Mouse (Mus musculus) neural tube, embryonic 13.5 days (tissue): ENCODE data around the gene Hbq1a. TPM values are rescaled to one million over a fixed set of nuclear protein-coding genes. Genes with fewer than 3 reads are reported as not detected.
"Not testable (repeated sequence)": the region's sequence is repeated elsewhere in the genome, so short reads cannot be mapped to it uniquely, and the experiment has no call there.

Experiments used
- ATAC-seq: fragments of 200-750 bp; cut with Nextera tagmentation; 2 replicates; pipeline ENCODE4 v1.8.0; 2017; ENCODE audit warnings: low read depth, mild to moderate bottlenecking, moderate TSS enrichment, moderate library complexity
- H3K27ac ChIP-seq: fragments of 300-500 bp; sonication (generic); replicated peaks from 2 replicates; pipeline ENCODE4 v1.5.1; 2015; ENCODE audit warnings: moderate library complexity, mild to moderate bottlenecking, inconsistent platforms
- H3K27me3 ChIP-seq: fragments of 300-500 bp; sonication (generic); 2 replicates; pipeline ENCODE4 v1.6.1; 2015; ENCODE audit warnings: mild to moderate bottlenecking, inconsistent platforms
- H3K36me3 ChIP-seq: fragments of 300-500 bp; sonication (generic); 2 replicates; pipeline ENCODE4 v1.6.1; 2015; ENCODE audit warnings: mild to moderate bottlenecking, inconsistent platforms
- H3K4me1 ChIP-seq: fragments of 300-500 bp; sonication (generic); replicated peaks from 2 replicates; pipeline ENCODE4 v1.6.1; 2015; ENCODE audit warnings: inconsistent platforms
- H3K4me2 ChIP-seq: fragments of 300-500 bp; sonication (generic); 2 replicates; pipeline ENCODE4 v1.6.1; 2015; ENCODE audit warnings: inconsistent platforms, mild to moderate bottlenecking, moderate library complexity
- H3K4me3 ChIP-seq: fragments of 300-500 bp; sonication (generic); 2 replicates; pipeline ENCODE4 v1.5.1; 2015; ENCODE audit warnings: mild to moderate bottlenecking, inconsistent platforms
- H3K9ac ChIP-seq: fragments of 300-500 bp; sonication (generic); 2 replicates; pipeline ENCODE4 v1.6.1; 2015; ENCODE audit warnings: moderate library complexity, mild to moderate bottlenecking, inconsistent platforms
- H3K9me3 ChIP-seq: fragments of 300-500 bp; sonication (generic); 2 replicates; pipeline ENCODE4 v1.6.1; 2016; ENCODE audit warnings: inconsistent platforms
- WGBS: fragments of 180-500 bp; shearing (Covaris S2); methylation state at CpG from one replicate; pipeline ENCODE4 v1.1.7; 2015; 5-methylcytosine and 5-hydroxymethylcytosine counted together
- polyA plus RNA-seq: library from polyadenylated mRNA; unstranded; fragments of >200 nt; fragmentation: Nextera tagmentation; extraction: Ambion mirVana; gene quantifications from 2 replicates; pipeline ENCODE4 v1.2.1, GENCODE M21; 2015

Gene Hbq1a
- polyA plus RNA-seq, 1 experiment from 2014 or later = 1.4 TPM

DNA sequence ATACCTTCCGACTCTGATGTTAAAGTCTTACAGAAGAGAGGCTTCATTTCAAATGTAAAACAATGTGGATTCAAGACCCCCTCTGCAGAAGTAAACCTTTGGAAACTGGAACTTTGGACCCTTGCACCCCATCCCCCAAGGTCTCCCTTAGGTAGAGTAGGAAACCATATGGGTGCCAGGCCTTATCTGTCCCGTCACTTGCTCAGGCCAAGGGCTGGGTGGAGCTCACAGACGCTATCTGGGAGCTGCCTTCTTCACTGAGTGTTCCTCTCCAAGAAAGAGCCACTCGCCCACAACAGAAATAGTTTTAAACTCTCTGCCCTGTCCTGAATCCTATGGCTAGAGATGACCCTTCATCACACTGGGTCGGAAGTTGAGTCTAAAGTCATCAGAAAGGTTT, 30.9 kb upstream of the Hbq1a start:
- no peak for ATAC-seq
- H3K4me3 ChIP-seq = no peak overlapping the region

DNA sequence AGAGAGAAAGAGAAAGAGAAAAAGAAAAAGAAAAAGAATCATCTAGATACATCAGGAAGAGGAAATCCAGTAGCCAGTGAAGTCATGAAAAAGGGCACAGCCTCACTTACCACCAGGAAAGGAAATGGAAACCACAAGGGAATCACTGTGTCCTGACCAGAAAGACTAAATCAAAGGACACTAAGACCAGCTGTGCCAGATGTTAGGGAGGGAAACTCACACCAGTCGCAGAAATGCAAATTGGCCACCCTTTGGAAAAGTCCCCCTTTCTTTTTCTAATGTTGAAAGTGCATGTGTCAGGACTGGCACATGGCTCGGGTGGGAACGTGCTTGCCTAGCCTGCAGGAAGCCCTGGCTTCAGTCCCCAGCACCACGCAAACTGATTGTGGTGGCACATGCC, 28.7 kb upstream of the Hbq1a start:
- 57% methylated on average over 4 of the region's 4 CpGs for WGBS
- ATAC-seq = no peak
- H3K27ac ChIP-seq = no peak overlapping the region

More for the DNA sequence above, 30.9 kb upstream of the Hbq1a start:
- H3K9me3 ChIP-seq = no peaks in the 10 kb centered on the region
- no peak overlapping the region for H3K9ac ChIP-seq
- H3K4me2 ChIP-seq = no peak overlapping the region
- peaks cover 18% of the 10 kb centered on the region for H3K4me1 ChIP-seq
- H3K27ac ChIP-seq = no peak overlapping the region
- WGBS = 88% methylated on average over 5 of the region's 5 CpGs
- H3K36me3 ChIP-seq = no peaks in the 10 kb centered on the region
- H3K27me3 ChIP-seq = 0 out of 2 replicates have a peak, but pooled peaks cover 3% of the 10 kb centered on the region

DNA sequence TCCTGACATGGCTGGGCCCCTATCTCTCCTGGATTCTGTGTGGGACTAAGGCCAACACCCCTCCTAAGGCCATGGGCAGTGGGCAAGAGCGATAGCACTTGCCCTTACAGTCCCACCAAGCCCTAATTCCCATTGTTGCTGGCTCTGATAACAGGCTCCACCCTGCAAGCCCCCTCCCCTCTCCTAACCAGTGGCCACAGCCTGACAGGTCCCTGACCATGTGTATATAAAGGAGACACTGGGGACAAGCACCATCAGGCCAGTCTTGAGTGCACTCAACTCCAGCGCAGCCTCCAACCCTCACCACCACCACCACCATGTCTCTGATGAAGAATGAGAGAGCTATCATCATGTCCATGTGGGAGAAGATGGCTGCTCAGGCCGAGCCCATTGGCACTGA, 23.5 kb upstream of the Hbq1a start, which contains the start of gene Hba-x:
Hba-x (plus strand) TSS at position 54 of the 400 bp plus-strand sequence.
- Histone ChIP-seq H3K36me3 (no peaks in the 10 kb centered on the region), H3K27me3 (peaks cover 15% of the 10 kb centered on the region; the same call in 1 of the 2 replicates), H3K4me3 (no peak within 1 kb of the TSS), H3K4me2 (no peak within 1 kb of the TSS), H3K27ac (no peak within 1 kb of the TSS), H3K9me3 (no peaks in the 10 kb centered on the region), H3K9ac (no peak within 1 kb of the TSS), H3K4me1 (no peaks in the 10 kb centered on the region)
- no peak for ATAC-seq
- 69% methylated on average over 3 of the region's 3 CpGs for WGBS

More for the DNA sequence above, 28.7 kb upstream of the Hbq1a start:
- Histone ChIP-seq H3K27me3 (0 out of 2 replicates have a peak, but pooled peaks cover 5% of the 10 kb centered on the region), H3K4me2 (no peak overlapping the region), H3K9me3 (no peaks in the 10 kb centered on the region), H3K9ac (no peak overlapping the region), H3K4me1 (peaks cover 12% of the 10 kb centered on the region), H3K4me3 (no peak overlapping the region), H3K36me3 (no peaks in the 10 kb centered on the region)

DNA sequence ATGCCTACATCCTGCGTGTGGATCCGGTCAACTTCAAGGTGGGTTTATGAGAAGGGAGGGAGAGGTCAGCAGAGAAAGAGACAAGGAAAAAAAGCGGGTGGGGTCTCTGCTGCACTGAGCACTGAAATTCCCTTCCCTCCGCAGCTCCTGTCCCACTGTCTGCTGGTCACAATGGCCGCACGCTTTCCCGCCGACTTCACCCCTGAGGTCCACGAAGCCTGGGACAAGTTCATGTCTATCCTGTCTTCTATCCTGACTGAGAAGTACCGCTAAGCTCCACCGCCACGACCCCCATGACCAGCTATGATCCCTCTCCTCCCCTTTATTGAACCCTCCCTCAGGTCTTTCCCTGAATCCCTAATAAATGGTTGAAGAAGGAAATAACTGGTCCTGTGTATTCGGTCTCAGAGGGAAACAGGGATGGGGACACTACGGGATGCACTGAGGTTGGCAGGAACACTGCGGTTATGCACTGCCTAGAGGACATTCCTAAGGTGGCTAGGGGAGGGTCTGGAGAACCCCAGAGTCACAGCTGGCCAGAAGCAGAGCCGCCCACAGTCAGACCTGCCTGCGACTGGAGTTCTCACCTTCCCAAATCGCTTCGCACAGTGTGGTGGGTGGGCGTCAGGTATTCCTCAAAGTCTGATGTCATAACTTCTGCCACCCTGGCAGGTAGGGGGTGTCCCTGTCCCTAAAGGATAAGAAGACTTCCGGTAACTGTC, 22.0 kb upstream of the Hbq1a start:
- Histone ChIP-seq H3K27me3 (peaks cover 17% of the 10 kb centered on the region; the same call in 1 of the 2 replicates), H3K4me1 (no peaks in the 10 kb centered on the region), H3K9me3 (no peaks in the 10 kb centered on the region), H3K4me2 (no peak overlapping the region), H3K27ac (no peak overlapping the region), H3K4me3 (no peak overlapping the region), H3K36me3 (no peaks in the 10 kb centered on the region), H3K9ac (no peak overlapping the region)
- ATAC-seq = no peak
- 73% methylated on average over 21 of the region's 21 CpGs for WGBS

DNA sequence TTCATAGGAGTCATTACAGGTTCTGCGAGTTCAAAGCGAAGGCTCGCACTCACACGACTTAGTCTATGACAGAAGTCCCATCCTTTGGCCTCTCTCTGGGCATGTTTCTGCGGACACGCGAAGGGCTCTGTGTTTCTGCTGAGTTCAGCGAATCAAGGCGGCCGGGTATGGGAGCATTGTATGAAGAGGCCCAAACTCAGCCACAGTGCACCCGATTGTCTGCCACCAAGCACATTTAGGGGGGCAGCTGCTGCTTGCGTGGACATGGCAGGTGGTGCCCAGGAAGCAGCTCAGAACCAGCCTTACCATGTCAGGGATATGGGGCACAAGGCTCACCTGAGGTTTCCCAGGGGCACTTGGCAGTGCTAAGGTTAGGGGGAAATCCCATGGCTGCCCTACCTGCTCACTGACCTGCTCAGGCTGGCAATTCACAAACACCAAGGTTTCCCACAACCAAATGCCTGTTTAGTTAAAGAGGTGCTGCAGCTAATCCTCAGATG, 21.4 kb upstream of the Hbq1a start:
- Histone ChIP-seq H3K4me1 (no peaks in the 10 kb centered on the region), H3K9ac (no peak overlapping the region), H3K27me3 (peaks cover 17% of the 10 kb centered on the region; the same call in 1 of the 2 replicates), H3K27ac (no peak overlapping the region), H3K36me3 (no peaks in the 10 kb centered on the region), H3K4me3 (no peak overlapping the region), H3K4me2 (no peak overlapping the region), H3K9me3 (no peaks in the 10 kb centered on the region)
- no peak for ATAC-seq
- WGBS = 79% methylated on average over 12 of the region's 12 CpGs

DNA sequence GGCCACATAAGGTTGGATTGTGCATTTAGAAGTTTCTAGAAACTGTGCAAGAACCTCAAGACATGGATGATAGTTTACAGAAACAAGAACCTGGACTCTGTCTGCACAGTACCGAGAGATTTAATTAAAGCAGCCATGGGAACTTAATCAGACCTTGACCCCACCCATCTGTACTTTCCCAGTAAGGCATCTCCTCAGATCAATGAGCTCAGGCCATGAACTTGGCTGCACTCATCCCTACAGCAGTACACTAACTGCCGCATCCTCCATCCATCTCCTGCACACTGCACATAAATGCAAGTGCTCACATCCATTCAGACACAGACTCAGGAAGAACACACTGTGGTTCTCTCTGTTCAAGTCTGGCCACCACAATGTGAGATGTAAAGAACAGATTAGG, 19.2 kb upstream of the Hbq1a start:
- H3K27ac ChIP-seq = no peak overlapping the region
- H3K36me3 ChIP-seq = no peaks in the 10 kb centered on the region
- H3K4me3 ChIP-seq = no peak overlapping the region
- no peak overlapping the region for H3K9ac ChIP-seq
- no peaks in the 10 kb centered on the region for H3K4me1 ChIP-seq
- no peak for ATAC-seq
- H3K9me3 ChIP-seq = no peaks in the 10 kb centered on the region
- H3K4me2 ChIP-seq = no peak overlapping the region
- 78% methylated on average over 2 of the region's 2 CpGs for WGBS
- H3K27me3 ChIP-seq = peaks cover 17% of the 10 kb centered on the region; the same call in 1 of the 2 replicates

DNA sequence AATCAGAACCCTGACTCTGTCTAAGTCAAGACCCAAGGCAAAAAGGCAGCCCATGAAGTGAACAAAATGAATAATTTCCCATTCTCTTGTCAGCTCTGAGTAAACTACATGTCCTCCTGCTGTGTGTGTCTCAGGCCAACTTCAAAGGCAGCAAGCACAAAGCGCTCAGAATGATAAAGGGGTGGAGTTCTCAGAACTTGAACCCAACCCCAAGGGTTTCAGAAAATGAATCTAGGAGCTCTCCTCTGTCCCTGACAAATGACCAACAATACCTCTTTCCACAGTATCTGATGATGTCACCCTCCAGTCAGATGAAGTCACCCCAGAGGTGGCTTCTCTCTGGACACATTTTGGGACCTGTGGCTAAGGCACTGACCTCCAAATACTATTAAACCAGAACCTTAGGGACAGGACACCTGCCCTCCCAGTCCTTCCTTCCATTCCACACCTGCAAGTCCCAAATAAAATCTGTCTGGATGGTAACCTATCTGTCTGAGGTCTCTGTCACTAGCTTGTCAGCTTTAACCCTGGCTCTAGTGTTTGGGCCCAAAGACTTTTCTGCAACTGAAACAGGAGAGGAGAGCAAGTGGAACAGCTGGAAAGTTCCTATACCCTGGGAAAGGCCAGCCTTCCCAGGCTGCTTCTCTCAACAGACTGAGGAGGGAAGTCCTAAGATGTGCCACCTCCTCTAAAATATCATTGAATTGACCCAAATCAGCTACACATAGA, 18.3 kb upstream of the Hbq1a start:
- Histone ChIP-seq H3K9ac (no peak overlapping the region), H3K9me3 (no peaks in the 10 kb centered on the region), H3K4me2 (no peak overlapping the region), H3K4me3 (no peak overlapping the region), H3K27ac (no peak overlapping the region; the same call in 1 of the 2 replicates), H3K27me3 (peaks cover 11% of the 10 kb centered on the region; the same call in 1 of the 2 replicates), H3K36me3 (no peaks in the 10 kb centered on the region), H3K4me1 (no peaks in the 10 kb centered on the region)
- 63% methylated on average over 1 of the region's 1 CpGs for WGBS
- no peak for ATAC-seq

DNA sequence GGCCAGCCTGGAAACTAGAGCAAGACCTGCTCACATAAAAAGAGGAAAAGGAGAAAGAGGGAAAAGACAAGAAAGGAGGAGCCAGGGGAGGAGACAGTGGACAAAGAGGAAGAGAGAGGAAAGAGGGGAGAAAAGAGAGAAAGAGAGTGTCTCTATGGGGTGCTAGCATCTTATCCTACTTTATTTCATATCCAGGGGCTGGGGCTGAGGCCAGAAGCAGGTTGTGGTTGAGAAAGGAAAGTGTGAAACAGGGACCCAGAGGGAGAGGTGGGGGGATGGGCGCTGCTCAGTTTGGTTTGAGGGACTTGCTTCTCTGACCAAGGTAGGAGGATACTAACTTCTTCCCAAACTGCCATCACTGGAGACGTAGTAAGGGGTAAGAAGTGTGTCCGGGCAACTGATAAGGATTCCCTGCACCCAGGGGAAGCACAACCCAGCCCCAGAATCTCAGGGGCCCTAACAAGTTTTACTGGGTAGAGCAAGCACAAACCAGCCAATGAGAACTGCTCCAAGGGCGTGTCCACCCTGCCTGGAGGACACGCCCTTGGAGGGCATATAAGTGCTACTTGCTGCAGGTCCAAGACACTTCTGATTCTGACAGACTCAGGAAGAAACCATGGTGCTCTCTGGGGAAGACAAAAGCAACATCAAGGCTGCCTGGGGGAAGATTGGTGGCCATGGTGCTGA, 16.6 kb upstream of the Hbq1a start, which contains the start of gene Hba-a1:
Hba-a1 (plus strand) TSS at position 421 of the 687 bp plus-strand sequence.
- not testable (repeated sequence) for H3K9ac ChIP-seq, H3K9me3 ChIP-seq, H3K4me2 ChIP-seq, H3K27ac ChIP-seq, H3K4me1 ChIP-seq, H3K4me3 ChIP-seq, H3K36me3 ChIP-seq, H3K27me3 ChIP-seq, ATAC-seq
- WGBS = 75% methylated on average over 1 of the region's 5 CpGs

DNA sequence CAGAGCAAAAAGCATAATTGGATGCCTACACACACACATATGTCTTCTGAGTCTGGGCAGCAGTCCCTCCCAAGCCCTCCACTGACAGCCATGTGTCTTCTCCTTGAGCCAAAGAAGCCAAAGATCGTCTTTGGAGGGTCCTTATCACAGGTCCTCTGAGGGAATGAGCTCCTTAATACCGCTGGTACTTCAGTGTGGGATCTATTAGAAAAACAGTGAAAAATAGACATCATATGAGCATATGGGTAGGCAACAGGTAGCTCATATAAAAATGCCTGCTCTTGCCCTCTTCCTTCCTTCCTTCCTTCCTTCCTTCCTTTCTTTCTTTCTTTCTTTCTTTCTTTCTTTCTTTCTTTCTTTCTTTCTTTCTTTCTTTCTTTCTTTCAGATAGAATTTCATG, 15.3 kb upstream of the Hbq1a start:
- not testable (repeated sequence) for H3K4me3 ChIP-seq, H3K27me3 ChIP-seq, H3K36me3 ChIP-seq, ATAC-seq, H3K4me2 ChIP-seq, H3K9ac ChIP-seq, H3K4me1 ChIP-seq, H3K9me3 ChIP-seq, H3K27ac ChIP-seq
- WGBS = 61% methylated on average over 2 of the region's 2 CpGs

DNA sequence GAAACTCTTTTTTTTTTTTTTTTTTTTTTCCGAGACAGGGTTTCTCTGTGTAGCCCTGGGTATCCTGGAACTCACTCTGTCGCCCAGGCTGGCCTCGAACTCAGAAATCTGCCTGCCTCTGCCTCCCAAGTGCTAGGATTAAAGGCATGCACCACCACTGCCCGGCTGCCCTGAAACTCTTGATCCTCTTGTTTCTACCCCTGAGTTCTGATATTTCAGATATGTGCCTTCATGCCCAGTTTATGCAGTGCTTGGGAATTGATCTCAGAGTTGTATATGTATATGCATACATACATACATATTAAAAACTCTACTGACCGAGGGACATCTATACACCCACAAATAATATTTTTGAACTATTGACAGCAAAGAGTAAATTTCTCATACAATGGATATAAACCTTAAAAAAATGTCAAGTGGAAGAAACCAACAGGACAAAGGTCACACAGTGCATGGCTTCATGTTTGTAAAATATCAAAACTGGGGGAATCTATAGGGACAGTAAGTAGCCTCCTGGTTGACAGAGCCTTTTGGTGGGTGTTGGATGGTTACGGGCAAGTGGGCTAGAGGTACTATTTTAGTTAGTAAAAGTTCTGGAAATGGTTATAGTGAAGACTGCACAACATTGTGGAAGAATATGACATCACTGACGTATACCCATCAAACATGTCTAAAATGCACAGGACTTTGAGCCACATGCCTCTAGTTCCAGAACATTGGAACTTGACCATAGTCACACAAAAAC, 14.7 kb upstream of the Hbq1a start:
- Histone ChIP-seq H3K36me3 (no peaks in the 10 kb centered on the region), H3K9ac (no peak overlapping the region), H3K27ac (no peak overlapping the region), H3K4me3 (no peak overlapping the region), H3K4me1 (no peaks in the 10 kb centered on the region), H3K9me3 (no peaks in the 10 kb centered on the region), H3K4me2 (no peak overlapping the region), H3K27me3 (peaks cover 10% of the 10 kb centered on the region)
- 86% methylated on average over 6 of the region's 7 CpGs for WGBS
- ATAC-seq = no peak

DNA sequence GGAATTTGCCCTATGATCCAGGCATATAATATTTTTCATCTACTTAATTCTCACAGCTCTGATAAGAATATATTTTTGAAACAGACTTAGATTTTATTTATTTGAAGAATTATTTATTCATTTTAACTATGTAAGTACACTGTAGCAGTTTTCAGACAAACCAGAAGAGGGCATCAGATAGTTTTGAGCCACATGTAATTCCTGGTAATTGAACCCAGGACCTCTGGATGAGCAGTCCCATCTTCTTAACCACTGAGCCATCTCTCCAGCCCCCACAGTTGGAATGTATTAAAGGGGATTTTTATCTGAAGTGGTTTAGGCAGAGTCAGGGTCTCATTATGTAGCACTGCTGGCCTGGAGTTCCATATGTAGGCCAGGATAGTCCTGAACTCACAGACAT, 14.0 kb upstream of the Hbq1a start:
- not testable (repeated sequence) for H3K36me3 ChIP-seq, H3K27ac ChIP-seq, H3K9ac ChIP-seq, H3K9me3 ChIP-seq, H3K27me3 ChIP-seq, H3K4me2 ChIP-seq, H3K4me3 ChIP-seq, ATAC-seq, H3K4me1 ChIP-seq
